Mouse (Mus musculus) limb, embryonic 15.5 days (tissue): ENCODE data around the gene Prl5a1. TPM values are rescaled to one million over a fixed set of nuclear protein-coding genes. Genes with fewer than 3 reads are reported as not detected.

ENCODE experiments used
- ATAC-seq: fragments of 200-750 bp; cut with Nextera tagmentation; 2 replicates; pipeline ENCODE4 v1.8.0; 2017; ENCODE audit warnings: low read depth, moderate TSS enrichment; ENCODE audit not compliant: insufficient number of reproducible peaks, low FRiP score, low TSS enrichment
- H3K27ac ChIP-seq: fragments of 300-500 bp; sonication (generic); 2 replicates; pipeline ENCODE4 v1.5.1; 2015; ENCODE audit warnings: moderate library complexity, mild to moderate bottlenecking, inconsistent platforms
- H3K27me3 ChIP-seq: fragments of 300-500 bp; sonication (generic); 2 replicates; pipeline ENCODE4 v1.6.1; 2015; ENCODE audit warnings: inconsistent platforms
- H3K36me3 ChIP-seq: fragments of 300-500 bp; sonication (generic); 2 replicates; pipeline ENCODE4 v1.6.1; 2015; ENCODE audit warnings: inconsistent platforms
- H3K4me1 ChIP-seq: fragments of 300-500 bp; sonication (generic); 2 replicates; pipeline ENCODE4 v1.6.1; 2015; ENCODE audit warnings: inconsistent platforms
- H3K4me2 ChIP-seq: fragments of 300-500 bp; sonication (generic); 2 replicates; pipeline ENCODE4 v1.6.1; 2015; ENCODE audit warnings: mild to moderate bottlenecking, inconsistent platforms
- H3K4me3 ChIP-seq: fragments of 300-500 bp; sonication (generic); 2 replicates; pipeline ENCODE4 v1.5.1; 2015; ENCODE audit warnings: mild to moderate bottlenecking, inconsistent platforms
- H3K9ac ChIP-seq: fragments of 300-500 bp; sonication (generic); 2 replicates; pipeline ENCODE4 v1.6.1; 2015; ENCODE audit warnings: inconsistent platforms
- H3K9me3 ChIP-seq: fragments of 300-500 bp; sonication (generic); 2 replicates; pipeline ENCODE4 v1.6.1; 2016; ENCODE audit warnings: inconsistent platforms
- WGBS: fragments of 180-500 bp; shearing (Covaris S2); methylation state at CpG from one replicate; pipeline ENCODE4 v1.1.7; 2015; 5-methylcytosine and 5-hydroxymethylcytosine counted together
- polyA plus RNA-seq: library from polyadenylated mRNA; unstranded; fragments of >200 nt; fragmentation: Nextera tagmentation; extraction: Ambion mirVana; gene quantifications from 2 replicates; pipeline ENCODE4 v1.2.1, GENCODE M21; 2015

The Prl5a1 gene
- not detected in 2 replicates for polyA plus RNA-seq

GRCm38 (mm10) chr13:28142184-28142583 is at the start of gene Prl5a1:
TSS of gene Prl5a1 (plus strand) at chr13:28142484.
- 85% methylated on average over 6 of the region's 6 CpGs for WGBS
- Histone ChIP-seq H3K4me1 (no peaks in the 10 kb centered on the region), H3K4me2 (no peak within 1 kb of the TSS), H3K27ac (no peak within 1 kb of the TSS), H3K36me3 (no peaks in the 10 kb centered on the region), H3K4me3 (no peak within 1 kb of the TSS), H3K9ac (no peak within 1 kb of the TSS), H3K27me3 (no peaks in the 10 kb centered on the region), H3K9me3 (no peaks in the 10 kb centered on the region)
- ATAC-seq, result no peak

DNA sequence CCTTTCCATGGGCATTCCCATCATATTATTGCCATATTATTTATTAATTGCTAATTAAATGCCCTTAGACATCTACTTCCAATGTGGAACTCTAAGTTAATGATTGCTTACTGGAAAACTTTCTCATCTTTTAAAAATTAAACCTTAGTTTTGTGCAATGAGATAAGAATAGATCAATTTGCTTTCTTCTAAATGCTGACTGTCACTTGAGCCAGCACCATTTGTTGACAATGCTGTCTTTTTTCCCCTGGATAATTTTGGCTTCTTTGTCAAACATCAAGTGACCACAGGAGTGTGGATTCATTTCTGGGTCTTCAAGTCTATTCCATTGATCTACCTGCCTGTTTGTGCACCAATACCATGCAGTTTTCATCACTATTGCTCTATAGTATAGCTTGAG is 46.1 kb upstream of the Prl5a1 start:
- no peak for ATAC-seq
- no peak overlapping the region for H3K4me3 ChIP-seq
- H3K27me3 ChIP-seq, result no peaks in the 10 kb centered on the region
- no peak overlapping the region for H3K27ac ChIP-seq
- no peaks in the 10 kb centered on the region for H3K36me3 ChIP-seq
- H3K4me2 ChIP-seq, result no peak overlapping the region
- no peaks in the 10 kb centered on the region for H3K9me3 ChIP-seq
- H3K9ac ChIP-seq, result no peak overlapping the region
- no peaks in the 10 kb centered on the region for H3K4me1 ChIP-seq

DNA sequence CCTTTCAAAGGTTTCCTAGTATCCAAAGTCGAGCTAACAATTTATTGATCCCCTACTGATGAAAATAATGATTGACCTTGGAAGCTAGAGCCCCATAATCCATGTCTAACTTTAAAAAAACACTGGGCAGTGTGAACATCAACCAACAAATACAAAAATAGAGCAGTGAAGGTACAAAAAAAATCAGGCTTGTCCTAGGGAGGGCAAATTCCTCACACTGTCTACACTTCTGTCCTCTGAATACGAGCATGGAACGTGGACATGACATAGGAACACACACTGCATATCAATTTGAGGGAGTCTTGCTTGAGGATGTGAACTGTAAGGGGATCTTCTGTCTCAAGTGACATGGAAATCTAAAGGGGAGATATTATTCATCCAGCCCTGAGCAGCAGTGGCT is 33.7 kb upstream of the Prl5a1 start:
- Histone ChIP-seq H3K36me3 (no peaks in the 10 kb centered on the region), H3K9ac (no peak overlapping the region), H3K27ac (no peak overlapping the region), H3K4me1 (no peaks in the 10 kb centered on the region), H3K9me3 (no peaks in the 10 kb centered on the region), H3K27me3 (no peaks in the 10 kb centered on the region), H3K4me2 (no peak overlapping the region), H3K4me3 (no peak overlapping the region)
- WGBS, result 80% methylated on average over 3 of the region's 3 CpGs
- ATAC-seq, result no peak

- H3K9ac ChIP-seq, result no peak overlapping the region
- H3K4me2 ChIP-seq, result no peak overlapping the region
- no peaks in the 10 kb centered on the region for H3K4me1 ChIP-seq
- H3K4me3 ChIP-seq, result no peak overlapping the region
- H3K36me3 ChIP-seq, result no peaks in the 10 kb centered on the region
- H3K27ac ChIP-seq, result no peak overlapping the region
- WGBS, result 92% methylated on average over 2 of the region's 2 CpGs
- no peaks in the 10 kb centered on the region for H3K27me3 ChIP-seq
- no peak for ATAC-seq
- H3K9me3 ChIP-seq, result no peaks in the 10 kb centered on the region
Measured at GRCm38 (mm10) chr13:28132781-28133180, 9.5 kb upstream of the Prl5a1 start.

DNA sequence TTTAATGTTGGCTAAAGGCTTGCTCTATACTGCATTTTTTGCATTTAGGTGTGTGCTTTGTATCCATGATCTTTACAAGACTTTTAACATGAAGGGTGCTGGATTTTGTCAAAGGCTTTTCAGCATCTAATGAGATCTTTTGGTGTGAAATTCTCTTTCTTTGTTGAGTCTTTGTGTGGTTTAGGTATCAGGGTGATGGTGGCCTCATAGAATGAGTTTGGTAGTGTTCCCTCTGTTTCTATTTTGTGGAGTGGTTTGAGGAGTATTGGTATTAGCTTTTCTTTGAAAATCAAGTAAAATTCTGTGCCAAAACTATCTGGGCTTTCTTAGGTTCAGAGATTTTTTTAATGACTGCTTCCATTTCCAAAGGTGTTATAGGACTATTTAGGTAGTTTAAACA is 6.5 kb upstream of the Prl5a1 start:
- H3K9me3 ChIP-seq, result no peaks in the 10 kb centered on the region

More for the DNA sequence above, 6.5 kb upstream of the Prl5a1 start:
- H3K36me3 ChIP-seq, result no peaks in the 10 kb centered on the region
- H3K4me3 ChIP-seq, result no peak overlapping the region
- no peaks in the 10 kb centered on the region for H3K27me3 ChIP-seq
- no peak for ATAC-seq
- H3K27ac ChIP-seq, result no peak overlapping the region
- no peaks in the 10 kb centered on the region for H3K4me1 ChIP-seq
- no peak overlapping the region for H3K4me2 ChIP-seq
- H3K9ac ChIP-seq, result no peak overlapping the region

Other genes starting within 250 kb of the Prl5a1 start
- gene Prl4a1, start 126.3 kb upstream of the Prl5a1 start, polyA plus RNA-seq, result not detected in 2 replicates
- 6.3 and 7.4 TPM in 2 replicates for gene Gm11361, start 115.0 kb downstream of the Prl5a1 start, polyA plus RNA-seq